Mouse (Mus musculus) layer of hippocampus, adult 8-10 months (tissue): Measurements from ENCODE around the gene Rftn1. TPM values are rescaled to one million over a fixed set of nuclear protein-coding genes. Genes with fewer than 3 reads are reported as not detected.
"Not testable (repeated sequence)": the region's sequence is repeated elsewhere in the genome, so short reads cannot be mapped to it uniquely, and the experiment has no call there.

ENCODE experiments used
- DNase-seq, 2 experiments: peaks; one replicate each; pipeline ENCODE4 v3.0.0; 2022; ENCODE audit warnings: low spot score in 2 of 2
- total RNA-seq, 4 experiments: library from RNA; stranded (reverse); gene quantifications; 2 replicates each; pipeline ENCODE4 v1.2.4; 2022

The Rftn1 gene
- total RNA-seq = 10 to 100 TPM; 14.8 to 18.7 (median 16.8) TPM

DNA sequence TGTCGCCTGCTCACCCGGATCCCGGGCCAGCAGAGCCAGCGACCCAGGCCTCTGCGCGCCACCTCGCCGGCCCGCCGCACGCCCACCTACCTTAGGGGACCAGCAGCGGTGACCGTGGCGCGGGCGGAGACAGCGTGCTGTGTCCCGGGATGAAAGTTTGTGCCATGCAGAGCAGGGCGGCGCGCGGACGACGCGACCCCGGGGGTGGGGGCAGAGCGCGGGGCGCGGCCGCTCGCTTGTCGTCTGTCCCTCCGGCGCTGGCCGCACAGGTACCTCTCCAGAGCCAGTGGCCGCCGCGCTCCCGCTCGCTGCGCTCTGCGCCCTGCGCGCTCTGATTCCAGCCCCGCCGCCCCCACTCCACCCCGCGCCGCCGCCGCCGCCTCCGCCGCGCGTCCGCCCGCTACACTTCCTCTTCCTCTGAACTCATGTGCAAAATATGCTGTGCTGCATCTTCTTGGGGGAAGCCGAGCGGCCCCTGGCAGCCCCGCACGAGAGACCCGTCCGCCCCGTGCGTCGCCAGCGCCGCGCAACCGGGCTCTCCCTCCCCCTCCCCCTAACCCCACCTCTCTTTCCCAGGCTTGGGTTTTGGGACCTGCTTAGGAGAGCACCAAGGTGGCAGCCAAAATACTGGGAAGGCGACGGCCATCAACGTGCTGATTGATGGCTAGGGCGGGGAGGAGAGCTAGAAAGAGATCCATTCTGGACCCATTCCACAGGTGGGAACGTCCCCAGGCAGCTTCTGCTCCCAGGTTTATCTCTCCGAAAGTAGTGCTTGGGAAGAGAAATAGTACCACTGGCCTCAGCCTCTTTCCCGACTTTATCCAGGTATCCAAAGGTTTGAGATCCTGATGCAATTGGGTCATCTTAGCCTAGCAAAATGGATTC, at the start of gene Rftn1:
Gene Rftn1, minus strand, starts transcription at position 544 of the 885 bp plus-strand sequence.
- DNase-seq = no peak

- DNase-seq = no peak
Measured at GRCm38 (mm10) chr17:50237818-50238610, 47.5 kb upstream of the Rftn1 start.

- DNase-seq = peak; percentile 80 to 92
Measured at GRCm38 (mm10) chr17:50237436-50237709, 46.9 kb upstream of the Rftn1 start.

DNA sequence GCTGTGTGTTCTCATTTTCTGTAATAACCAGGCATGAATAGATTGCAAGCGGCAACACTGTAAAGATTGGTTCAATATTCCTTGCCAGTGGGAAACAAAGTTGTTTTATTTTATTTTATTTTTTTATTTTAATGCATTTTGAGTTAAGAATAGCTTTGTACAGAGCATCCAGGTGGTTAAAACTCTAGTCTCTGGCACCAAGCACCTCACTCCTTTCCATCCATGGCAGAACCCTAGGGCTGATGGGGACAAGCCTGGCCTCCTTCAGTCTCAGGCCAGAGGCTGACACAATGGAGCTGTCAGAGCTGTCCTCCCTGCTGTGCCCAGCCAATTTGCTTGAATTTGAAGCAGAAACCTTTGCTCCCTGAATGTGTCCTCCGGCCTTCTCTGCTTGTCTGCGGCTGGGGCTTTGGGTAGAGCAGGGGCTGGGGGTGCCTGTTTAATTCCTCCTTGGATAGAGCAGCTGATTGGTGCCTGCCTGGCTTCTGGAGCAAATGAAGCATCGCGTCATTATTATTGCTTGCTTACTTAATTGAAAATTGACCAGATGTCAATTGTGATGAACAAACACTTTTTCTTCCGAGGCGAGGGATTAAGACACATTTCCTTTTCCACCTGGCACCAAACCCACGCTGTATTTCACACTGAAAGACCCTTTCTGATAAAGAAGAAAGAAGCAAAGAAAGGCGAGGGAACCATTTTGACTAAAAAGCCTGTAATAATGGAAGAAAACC, 46.4 kb upstream of the Rftn1 start:
- DNase-seq = no peak

GRCm38 (mm10) chr17:50235943-50236701, 45.6 kb upstream of the Rftn1 start:
- no peak for DNase-seq

- no peak for DNase-seq
Measured at GRCm38 (mm10) chr17:50233956-50234355, 43.5 kb upstream of the Rftn1 start.

DNA sequence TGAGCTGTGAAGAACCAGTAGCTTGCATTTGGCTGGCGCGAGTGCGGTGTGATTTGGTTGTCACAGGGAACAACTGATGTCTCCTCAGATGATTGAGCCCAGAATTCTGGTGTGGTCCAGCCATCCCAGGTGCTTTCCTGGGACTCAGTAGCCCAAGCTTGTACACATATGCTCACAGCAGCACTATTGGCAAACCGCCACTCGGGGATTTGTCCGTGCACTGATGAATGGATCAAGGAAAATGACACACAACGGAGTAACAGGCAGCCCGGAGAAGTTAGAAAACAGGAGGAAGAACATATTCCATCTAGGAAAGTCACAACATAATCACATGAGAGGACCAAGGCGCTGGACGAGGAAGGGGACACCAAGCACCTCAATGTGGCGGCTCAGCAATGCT, 42.3 kb upstream of the Rftn1 start:
- no peak for DNase-seq

DNA sequence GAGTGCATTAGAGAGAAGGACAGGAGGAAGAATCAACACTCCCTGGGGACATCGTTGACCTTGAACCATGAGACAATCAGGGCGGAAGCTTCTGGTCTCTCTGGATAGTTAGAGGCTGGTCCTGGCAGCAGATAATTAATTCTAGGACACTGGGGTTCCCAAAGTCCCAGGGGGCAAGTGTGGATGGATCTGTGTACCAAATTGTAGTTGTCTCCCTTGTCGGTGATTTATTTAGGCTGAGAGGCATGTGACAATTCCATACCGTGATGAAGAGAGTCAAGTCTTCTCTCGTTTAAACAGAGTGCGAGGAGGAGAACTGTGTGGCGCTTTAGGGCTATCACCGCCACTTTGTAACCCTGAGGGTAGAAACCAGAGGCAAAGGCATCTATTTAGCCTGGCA, 40.7 kb upstream of the Rftn1 start:
- no peak for DNase-seq

- DNase-seq = no peak
Measured at GRCm38 (mm10) chr17:50229534-50229933, 39.1 kb upstream of the Rftn1 start.

GRCm38 (mm10) chr17:50227366-50227765, 36.9 kb upstream of the Rftn1 start:
- DNase-seq = no peak

- DNase-seq = no peak
Measured at GRCm38 (mm10) chr17:50224718-50225117, 34.2 kb upstream of the Rftn1 start.

DNA sequence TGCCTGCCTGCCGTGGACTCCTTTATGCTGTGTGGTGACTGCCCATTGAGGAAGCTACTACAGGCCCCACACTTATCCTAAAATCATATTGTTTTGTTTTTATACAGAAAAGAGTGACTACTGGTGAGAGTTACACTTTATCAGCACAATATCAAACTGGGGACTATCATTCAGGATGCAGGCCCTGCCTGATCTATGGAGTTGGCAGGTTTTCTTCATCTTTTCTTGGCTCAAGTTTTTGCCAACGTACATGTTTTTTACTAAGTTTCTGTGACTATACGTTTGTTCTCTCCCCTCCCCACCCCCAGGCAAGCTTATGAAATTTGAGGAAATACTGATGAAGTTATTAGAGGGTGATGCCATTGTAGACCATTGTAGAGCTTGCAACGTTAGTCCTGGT, 27.5 kb upstream of the Rftn1 start:
- no peak for DNase-seq

- DNase-seq = no peak
Measured at GRCm38 (mm10) chr17:50215104-50215503, 24.6 kb upstream of the Rftn1 start.

DNA sequence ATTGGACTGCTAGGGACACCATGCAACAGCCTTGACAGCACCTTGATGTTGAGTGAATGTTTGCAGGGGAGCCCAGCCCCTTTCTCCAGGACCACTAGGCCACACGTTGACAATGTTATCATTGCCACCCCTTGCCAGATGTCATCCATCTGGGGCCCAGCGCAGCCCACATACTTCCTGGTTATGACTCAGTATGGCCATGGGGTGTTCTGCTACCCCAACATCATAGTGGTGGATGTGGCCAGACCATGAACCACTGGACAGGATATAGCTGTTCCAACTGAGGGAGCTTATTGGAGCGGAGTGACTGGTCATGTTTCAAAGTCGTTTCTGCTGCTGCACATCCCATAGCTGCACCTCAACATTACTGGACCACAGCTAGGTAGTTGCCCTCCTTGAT, 22.6 kb upstream of the Rftn1 start:
- no peak for DNase-seq

DNA sequence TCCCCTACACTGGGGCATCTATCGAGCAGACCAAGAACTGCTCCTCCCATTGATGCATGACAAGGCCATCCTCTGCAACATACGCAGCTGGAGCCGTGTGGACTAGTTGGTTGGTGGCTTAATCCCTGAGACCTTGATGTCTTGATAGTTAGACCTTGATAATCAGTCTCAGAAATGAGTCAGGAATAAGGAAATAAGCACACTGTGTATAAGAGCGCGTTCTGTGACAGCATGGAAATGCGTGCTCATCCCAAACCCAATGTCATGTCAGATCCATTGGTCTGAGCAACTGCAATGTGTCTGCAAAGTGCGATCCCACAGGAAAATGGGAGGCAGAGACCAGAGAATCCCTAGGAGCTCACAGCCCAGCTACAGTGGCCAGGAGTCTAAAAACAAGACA, 21.3 kb upstream of the Rftn1 start:
- DNase-seq = no peak

DNA sequence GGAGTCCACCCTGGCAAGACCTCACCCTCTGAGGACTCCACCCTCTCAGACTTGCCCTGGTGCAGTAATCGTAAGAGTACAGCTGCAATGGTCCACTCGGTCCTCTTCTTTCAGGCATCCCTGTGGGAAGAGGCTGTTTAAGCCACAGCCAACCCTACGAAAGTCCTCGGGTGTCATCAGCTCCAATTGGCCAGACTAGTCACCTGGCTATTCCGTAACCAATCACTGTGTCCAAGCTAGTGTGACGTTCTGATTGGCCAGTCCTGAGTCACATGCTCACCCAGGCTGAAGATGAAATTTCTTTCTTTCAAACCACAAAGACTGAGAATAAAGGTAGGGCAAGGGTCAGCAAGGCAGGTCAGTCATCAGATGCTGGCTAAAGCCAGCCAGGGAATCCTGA, 19.4 kb upstream of the Rftn1 start:
- DNase-seq = no peak

GRCm38 (mm10) chr17:50208137-50209045, 17.9 kb upstream of the Rftn1 start:
- no peak for DNase-seq

- not testable (repeated sequence) for DNase-seq
Measured at GRCm38 (mm10) chr17:50206262-50206661, 15.8 kb upstream of the Rftn1 start.

GRCm38 (mm10) chr17:50205840-50206239, 15.4 kb upstream of the Rftn1 start:
- DNase-seq = not testable (repeated sequence)

- DNase-seq = no peak
Measured at GRCm38 (mm10) chr17:50205152-50205782, 14.8 kb upstream of the Rftn1 start.
